Mouse (Mus musculus): ENCODE results near the gene Drd4. TPM values are rescaled to one million over a fixed set of nuclear protein-coding genes. Genes with fewer than 3 reads are reported as not detected.

Gene Drd4
- total and polyA plus RNA-seq, 3 experiments = not detected

- Histone ChIP-seq H3K9ac (ENCODE audit: insufficient read depth, low read depth) (no peak overlapping the region), H3K36me3 (replicated peaks in 1 of 2; ENCODE audit: control insufficient read depth in 1 of 2, insufficient read depth in 1 of 2, low read length in 1 of 2) (peaks cover 59 to 64% of the 10 kb centered on the region in 2 experiments), H3K27ac (ENCODE audit: insufficient read depth, low read depth) (no peak overlapping the region), H3K4me2 (ENCODE audit: insufficient read depth, low read depth, poor library complexity, severe bottlenecking) (no peak overlapping the region), H3K4me3 (replicated peaks in 1 of 3; ENCODE audit: low read depth in 2 of 3, low read length in 2 of 3, poor library complexity in 1 of 3) (no peak overlapping the region), H3K79me2 (replicated peaks; ENCODE audit: control insufficient read depth, extremely low read depth, insufficient read depth, poor library complexity, severe bottlenecking) (no peaks in the 10 kb centered on the region), H3K4me1 (ENCODE audit: control insufficient read depth in 1 of 2, insufficient read depth in 2 of 2) (peaks cover 14 to 27% of the 10 kb centered on the region in 2 experiments), H3K27me3 (replicated peaks) (no peaks in the 10 kb centered on the region), H3K9me3 (replicated peaks; ENCODE audit: low read length) (no peaks in the 10 kb centered on the region)
- dilution Hi-C loops (cut with MboI; ENCODE audit: extremely low pct_ligation_motif_present, extremely low pct_unique_long_range_greater_than_20kb, low sequenced_read_pairs) = no loop called here
- in situ Hi-C loops (cut with MboI; ENCODE audit: low pct_ligation_motif_present, low pct_unique_long_range_greater_than_20kb, low sequenced_read_pairs) = loop anchor here (10.0 kb wide), 1 partner anchor 101 kb away; no protein-coding TSS in a partner anchor
- no peak for TF ChIP-seq MYC (IDR thresholded peaks at IDR 0.05; ENCODE audit: low read depth, low read length)
- TF ChIP-seq USF2 (conservative IDR thresholded peaks at IDR 0.05; ENCODE audit: low read depth, low read length) = no peak
- no peak for TF ChIP-seq MEF2A (IDR thresholded peaks at IDR 0.05; ENCODE audit: borderline replicate concordance, low read depth, low read length)
- no peak for TF ChIP-seq SIN3A (IDR thresholded peaks at IDR 0.05; ENCODE audit: low read length)
- no peak for TF ChIP-seq PAX5 (IDR thresholded peaks at IDR 0.05; ENCODE audit: low read length)
- no peak for TF ChIP-seq HCFC1 (IDR thresholded peaks at IDR 0.05; ENCODE audit: low read depth, low read length)
- TF ChIP-seq EP300 (IDR thresholded peaks at IDR 0.05; ENCODE audit: low read length) = no peak
- no peak for TF ChIP-seq CTCF (conservative IDR thresholded peaks at IDR 0.05 in 1 of 2, IDR thresholded peaks at IDR 0.05 in 1 of 2; ENCODE audit: low read depth in 2 of 2, low read length in 2 of 2)
- TF ChIP-seq CHD2 (IDR thresholded peaks at IDR 0.05; ENCODE audit: low read length) = no peak
- no peak for DNase-seq (ENCODE audit: extremely low read depth)
Observed at GRCm38 (mm10) chr7:141263640-141264039, 28.2 kb upstream of the Drd4 start.

DNA sequence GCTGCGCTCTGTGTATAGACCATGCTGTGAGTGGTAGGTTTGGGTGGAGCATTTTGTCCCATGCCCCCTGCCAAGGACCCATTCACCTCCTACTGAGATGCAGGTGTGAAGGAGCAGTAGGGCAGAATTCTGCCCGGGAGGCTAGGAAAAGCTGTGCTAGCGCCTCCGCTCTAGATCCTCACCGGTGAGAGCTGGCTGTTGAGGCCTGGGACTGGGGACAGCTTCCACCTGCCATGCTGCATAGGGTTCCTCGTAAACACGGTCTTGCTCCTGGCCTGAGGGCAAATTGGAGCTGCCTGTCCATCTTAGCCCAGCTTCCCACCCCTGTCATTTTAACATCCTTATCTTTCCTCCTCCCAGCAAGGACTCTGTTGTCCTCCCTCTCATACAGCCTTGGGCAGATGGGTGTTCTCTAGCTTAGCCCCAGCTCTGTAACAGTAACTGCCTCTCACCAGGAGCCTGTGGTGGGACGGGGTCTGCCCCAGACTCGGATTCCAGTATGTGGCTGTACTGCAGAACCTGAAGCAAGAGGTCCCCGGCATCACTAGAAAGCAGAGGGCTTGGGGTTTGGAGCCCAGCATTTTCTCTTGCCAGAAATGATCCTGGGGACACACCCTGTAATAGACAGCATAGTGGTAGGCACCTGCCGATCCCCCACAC is 27.6 kb upstream of the Drd4 start:
- no peaks in the 10 kb centered on the region for H3K27me3 ChIP-seq (replicated peaks)
- no peaks in the 10 kb centered on the region for H3K79me2 ChIP-seq (replicated peaks; ENCODE audit: control insufficient read depth, extremely low read depth, insufficient read depth, poor library complexity, severe bottlenecking)
- dilution Hi-C loops (cut with MboI; ENCODE audit: extremely low pct_ligation_motif_present, extremely low pct_unique_long_range_greater_than_20kb, low sequenced_read_pairs) = no loop called here
- peak overlapping the region; percentile 58; the same call in 1 of the 2 replicates for H3K4me2 ChIP-seq (ENCODE audit: insufficient read depth, low read depth, poor library complexity, severe bottlenecking)
- TF ChIP-seq POLR2A (IDR thresholded peaks at IDR 0.05; ENCODE audit: low read depth, low read length) (no peak), USF1 (IDR thresholded peaks at IDR 0.05; ENCODE audit: low read depth, low read length) (no peak), MAZ (IDR thresholded peaks at IDR 0.05; ENCODE audit: low read depth, low read length) (no peak), RCOR1 (conservative IDR thresholded peaks at IDR 0.05; ENCODE audit: low read depth, low read length) (no peak), MAX (IDR thresholded peaks at IDR 0.05; ENCODE audit: low read length) (no peak), BHLHE40 (IDR thresholded peaks at IDR 0.05; ENCODE audit: low read depth, low read length) (no peak), IRF4 (IDR thresholded peaks at IDR 0.05; ENCODE audit: low read depth, low read length) (no peak), TBP (conservative IDR thresholded peaks at IDR 0.05; ENCODE audit: low read depth, low read length) (no peak), MYC (IDR thresholded peaks at IDR 0.05; ENCODE audit: low read depth, low read length) (no peak), ELF1 (IDR thresholded peaks at IDR 0.05; ENCODE audit: low read depth, low read length) (no peak), TCF12 (IDR thresholded peaks at IDR 0.05; ENCODE audit: low read depth, low read length) (no peak), CTCF (conservative IDR thresholded peaks at IDR 0.05 in 1 of 2, IDR thresholded peaks at IDR 0.05 in 1 of 2; ENCODE audit: low read depth in 2 of 2, low read length in 2 of 2) (no peak), POLR2AphosphoS2 (IDR thresholded peaks at IDR 0.05; ENCODE audit: low read depth, low read length) (no peak), SIN3A (IDR thresholded peaks at IDR 0.05; ENCODE audit: low read length) (no peak), NELFE (IDR thresholded peaks at IDR 0.05; ENCODE audit: low read depth, low read length) (no peak)
- peak overlapping the region; percentile 80 for H3K27ac ChIP-seq (ENCODE audit: insufficient read depth, low read depth)
- H3K9me3 ChIP-seq (replicated peaks; ENCODE audit: low read length) = no peaks in the 10 kb centered on the region
- in situ Hi-C loops (cut with MboI; ENCODE audit: low pct_ligation_motif_present, low pct_unique_long_range_greater_than_20kb, low sequenced_read_pairs) = loop anchor here (10.0 kb wide), 1 partner anchor 101 kb away; no protein-coding TSS in a partner anchor
- H3K9ac ChIP-seq (ENCODE audit: insufficient read depth, low read depth) = no peak overlapping the region
- peaks cover 14 to 27% of the 10 kb centered on the region in 2 experiments for H3K4me1 ChIP-seq (ENCODE audit: control insufficient read depth in 1 of 2, insufficient read depth in 2 of 2)
- no peak overlapping the region for H3K4me3 ChIP-seq (replicated peaks in 1 of 3; ENCODE audit: low read depth in 2 of 3, low read length in 2 of 3, poor library complexity in 1 of 3)
- no peak for DNase-seq (ENCODE audit: extremely low read depth)
- H3K36me3 ChIP-seq (replicated peaks in 1 of 2; ENCODE audit: control insufficient read depth in 1 of 2, insufficient read depth in 1 of 2, low read length in 1 of 2) = peaks cover 54 to 63% of the 10 kb centered on the region in 2 experiments
